8 mouse cellular contexts compared by ENCODE assay signal in the genomic region with DNA sequence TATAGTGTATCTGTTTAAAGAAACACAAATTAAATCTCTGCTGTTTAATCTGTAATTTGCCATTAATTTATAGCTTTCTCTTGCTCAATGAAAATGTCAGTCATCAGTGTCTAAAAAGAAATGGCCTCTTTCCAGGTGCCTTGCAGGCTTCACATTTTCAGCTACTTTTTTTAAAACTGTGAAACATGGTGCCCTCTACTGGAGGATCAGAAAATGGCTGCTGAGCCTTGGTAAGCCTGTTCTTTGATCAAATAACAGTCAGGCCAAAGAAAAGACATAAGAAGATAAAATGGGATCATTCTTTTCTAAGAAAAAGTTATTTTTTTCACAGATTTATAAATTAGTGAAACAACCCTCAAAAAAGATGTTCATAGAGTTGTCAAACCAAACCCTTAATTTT.
A peak's percentile ranks its signal among the peaks of the same experiment; 100 is the strongest.
DNase-seq lines count a peak whose midpoint lies in the region; ATAC-seq and TF ChIP-seq lines count a peak whose summit lies in the region.

No protein-coding gene starts in this region.

- no peaks in the 10 kb centered on the region for H3K9me3 ChIP-seq in intestine, embryonic 14.5 days (ENCODE audit: control insufficient read depth, low read length)
- no peaks in the 10 kb centered on the region for H3K9me3 ChIP-seq in intestine, embryonic 15.5 days
- no peaks in the 10 kb centered on the region for H3K9me3 ChIP-seq in MEL (replicated peaks; ENCODE audit: insufficient read depth, low read length)
- no peaks in the 10 kb centered on the region for H3K9me3 ChIP-seq in lung, embryonic 14.5 days (ENCODE audit: low read depth, low read length)

- TF ChIP-seq EP300 in MEL (IDR thresholded peaks at IDR 0.05; ENCODE audit: low read depth in 1 of 2, low read length in 2 of 2), result no peak

- no peak for ATAC-seq in intestine, embryonic 14.5 days (replicated peaks; ENCODE audit: low FRiP score, low TSS enrichment, low read depth)
- ATAC-seq in intestine, embryonic 15.5 days, result no peak
- ATAC-seq in lung, embryonic 14.5 days (ENCODE audit: insufficient read depth), result no peak
- ATAC-seq in CD4-positive, CD25-positive, alpha-beta regulatory T cell, adult 4 months, result no peak

- no peak overlapping the region for H3K4me3 ChIP-seq in intestine, embryonic 14.5 days (ENCODE audit: low read depth, low read length)
- no peak overlapping the region for H3K4me3 ChIP-seq in intestine, embryonic 15.5 days (replicated peaks)
- H3K4me3 ChIP-seq in MEL (ENCODE audit: control insufficient read depth in 1 of 2, insufficient read depth in 1 of 2, low read depth in 2 of 2, low read length in 2 of 2), result no peak overlapping the region
- H3K4me3 ChIP-seq in lung, embryonic 14.5 days (ENCODE audit: low read depth, low read length), result no peak overlapping the region

- H3K9ac ChIP-seq in intestine, embryonic 14.5 days (ENCODE audit: low read length), result no peak overlapping the region
- H3K9ac ChIP-seq in intestine, embryonic 15.5 days, result no peak overlapping the region
- no peak overlapping the region for H3K9ac ChIP-seq in MEL (ENCODE audit: control insufficient read depth, low read depth, low read length, poor library complexity, severe bottlenecking)
- no peak overlapping the region for H3K9ac ChIP-seq in lung, embryonic 14.5 days

- peak; percentile 64 for DNase-seq in intestine, embryonic 14.5 days (ENCODE audit: low spot score)
- DNase-seq in MEL (ENCODE audit: low read depth, low spot score), result peak; percentile 68
- peak; percentile 19 to 57 for DNase-seq in cerebellum, postnatal 25 days
- peak; percentile 48 for DNase-seq in kidney, postnatal 14 days
- peak; percentile 85 for DNase-seq in lung, embryonic 14.5 days
- no peak for DNase-seq in ovary, postnatal 10 days (ENCODE audit: low spot score)

- TF ChIP-seq POLR2A in MEL (IDR thresholded peaks at IDR 0.05; ENCODE audit: control insufficient read depth in 1 of 2, insufficient read depth in 1 of 2, low read depth in 1 of 2, low read length in 2 of 2, poor library complexity in 1 of 2), result no peak

- no peaks in the 10 kb centered on the region for H3K27me3 ChIP-seq in intestine, embryonic 14.5 days (replicated peaks; ENCODE audit: control insufficient read depth, insufficient read depth, low read length)
- H3K27me3 ChIP-seq in intestine, embryonic 15.5 days (replicated peaks), result no peaks in the 10 kb centered on the region
- no peaks in the 10 kb centered on the region for H3K27me3 ChIP-seq in MEL (ENCODE audit: control insufficient read depth in 1 of 2, insufficient read depth in 2 of 2, low read length in 2 of 2)
- H3K27me3 ChIP-seq in lung, embryonic 14.5 days (ENCODE audit: insufficient read depth, low read length), result no peaks in the 10 kb centered on the region

- H3K36me3 ChIP-seq in intestine, embryonic 14.5 days (ENCODE audit: control insufficient read depth, insufficient read depth, low read length), result no peaks in the 10 kb centered on the region
- no peaks in the 10 kb centered on the region for H3K36me3 ChIP-seq in intestine, embryonic 15.5 days
- H3K36me3 ChIP-seq in MEL (ENCODE audit: control insufficient read depth in 1 of 2, insufficient read depth in 2 of 2, low read length in 2 of 2), result no peaks in the 10 kb centered on the region
- H3K36me3 ChIP-seq in lung, embryonic 14.5 days (ENCODE audit: insufficient read depth), result no peaks in the 10 kb centered on the region

- no peak overlapping the region for H3K27ac ChIP-seq in intestine, embryonic 14.5 days (ENCODE audit: low read depth)
- no peak overlapping the region for H3K27ac ChIP-seq in intestine, embryonic 15.5 days
- H3K27ac ChIP-seq in MEL (ENCODE audit: control insufficient read depth, low read depth, low read length), result no peak overlapping the region
- no peak overlapping the region for H3K27ac ChIP-seq in lung, embryonic 14.5 days (ENCODE audit: low read depth)

- peak; percentile 42 to 88 (median 45); a peak in 5 of 6 replicates for TF ChIP-seq CTCF in MEL (IDR thresholded peaks at IDR 0.05 in 2 of 3, conservative IDR thresholded peaks at IDR 0.05 in 1 of 3; ENCODE audit: control insufficient read depth in 1 of 3, insufficient read depth in 1 of 3, low read depth in 2 of 3, low read length in 3 of 3, poor library complexity in 1 of 3, severe bottlenecking in 1 of 3)
- peak; percentile 65 for TF ChIP-seq CTCF in lung, embryonic 14.5 days (IDR thresholded peaks at IDR 0.05; ENCODE audit: low read depth)

- no peaks in the 10 kb centered on the region for H3K79me2 ChIP-seq in MEL (ENCODE audit: control insufficient read depth, insufficient read depth, low read length, poor library complexity)

- H3K4me2 ChIP-seq in intestine, embryonic 14.5 days (ENCODE audit: low read length), result no peak overlapping the region
- no peak overlapping the region for H3K4me2 ChIP-seq in intestine, embryonic 15.5 days (replicated peaks)
- H3K4me2 ChIP-seq in lung, embryonic 14.5 days, result no peak overlapping the region

- TF ChIP-seq RAD21 in MEL (IDR thresholded peaks at IDR 0.05; ENCODE audit: low read depth, low read length), result peak; percentile 85

- no peaks in the 10 kb centered on the region for H3K4me1 ChIP-seq in intestine, embryonic 14.5 days (replicated peaks; ENCODE audit: control insufficient read depth, insufficient read depth, low read length)
- H3K4me1 ChIP-seq in intestine, embryonic 15.5 days (replicated peaks), result no peaks in the 10 kb centered on the region
- H3K4me1 ChIP-seq in MEL (ENCODE audit: control insufficient read depth in 1 of 2, insufficient read depth in 2 of 2, low read length in 2 of 2), result no peaks in the 10 kb centered on the region
- no peaks in the 10 kb centered on the region for H3K4me1 ChIP-seq in lung, embryonic 14.5 days (ENCODE audit: insufficient read depth)

TF ChIP-seq in MEL, 35 proteins besides CTCF, POLR2A, EP300 and RAD21:
- no peak for TF ChIP-seq NELFE (IDR thresholded peaks at IDR 0.05; ENCODE audit: low read depth, low read length)
- no peak for TF ChIP-seq RCOR1 (IDR thresholded peaks at IDR 0.05; ENCODE audit: low read depth, low read length)
- TF ChIP-seq ETS1 (IDR thresholded peaks at IDR 0.05; ENCODE audit: low read depth, low read length), result no peak
- no peak for TF ChIP-seq MAX (IDR thresholded peaks at IDR 0.05; ENCODE audit: low read length)
- no peak for TF ChIP-seq GABPA (IDR thresholded peaks at IDR 0.05; ENCODE audit: low read depth, low read length)
- TF ChIP-seq MYC (IDR thresholded peaks at IDR 0.05; ENCODE audit: low read depth, low read length), result no peak
- peak; percentile 93 for TF ChIP-seq ZC3H11A (IDR thresholded peaks at IDR 0.05; ENCODE audit: low read depth, low read length)
- no peak for TF ChIP-seq E2F4 (IDR thresholded peaks at IDR 0.05; ENCODE audit: borderline replicate concordance, low read depth, low read length)
- no peak for TF ChIP-seq MAFK (IDR thresholded peaks at IDR 0.05; ENCODE audit: borderline replicate concordance, low read depth, low read length)
- TF ChIP-seq UBTF (IDR thresholded peaks at IDR 0.05; ENCODE audit: borderline replicate concordance, insufficient read depth, low read depth, low read length), result no peak
- TF ChIP-seq SIN3A (IDR thresholded peaks at IDR 0.05; ENCODE audit: low read length), result no peak
- no peak for TF ChIP-seq KAT2A (conservative IDR thresholded peaks at IDR 0.05; ENCODE audit: low read depth, low read length)
- TF ChIP-seq TAL1 (IDR thresholded peaks at IDR 0.05; ENCODE audit: low read length), result no peak
- no peak for TF ChIP-seq GATA1 (IDR thresholded peaks at IDR 0.05; ENCODE audit: low read depth, low read length)
- no peak for TF ChIP-seq MAZ (IDR thresholded peaks at IDR 0.05; ENCODE audit: low read depth, low read length)
- TF ChIP-seq HCFC1 (IDR thresholded peaks at IDR 0.05; ENCODE audit: low read depth, low read length), result no peak
- TF ChIP-seq CHD2 (IDR thresholded peaks at IDR 0.05; ENCODE audit: low read length), result no peak
- TF ChIP-seq TCF12 (IDR thresholded peaks at IDR 0.05; ENCODE audit: low read depth, low read length), result no peak
- TF ChIP-seq ELF1 (IDR thresholded peaks at IDR 0.05; ENCODE audit: low read depth, low read length), result 0 out of 2 replicates have a peak, but pooled peaks have one; percentile 13
- no peak for TF ChIP-seq ZKSCAN1 (IDR thresholded peaks at IDR 0.05; ENCODE audit: low read depth, low read length)
- TF ChIP-seq ZMIZ1 (IDR thresholded peaks at IDR 0.05; ENCODE audit: low read depth, low read length), result no peak
- no peak for TF ChIP-seq MXI1 (IDR thresholded peaks at IDR 0.05; ENCODE audit: low read depth, low read length)
- TF ChIP-seq ZNF384 (IDR thresholded peaks at IDR 0.05; ENCODE audit: low read depth, low read length), result peak; percentile 81
- no peak for TF ChIP-seq JUND (IDR thresholded peaks at IDR 0.05; ENCODE audit: low read depth, low read length)
- TF ChIP-seq NRF1 (IDR thresholded peaks at IDR 0.05; ENCODE audit: insufficient read depth, low read depth, low read length, poor library complexity, severe bottlenecking), result no peak
- TF ChIP-seq SMC3 (IDR thresholded peaks at IDR 0.05; ENCODE audit: low read depth, low read length), result peak; percentile 94
